Mouse (Mus musculus): ENCODE results near the gene Ube2l6.

DNA sequence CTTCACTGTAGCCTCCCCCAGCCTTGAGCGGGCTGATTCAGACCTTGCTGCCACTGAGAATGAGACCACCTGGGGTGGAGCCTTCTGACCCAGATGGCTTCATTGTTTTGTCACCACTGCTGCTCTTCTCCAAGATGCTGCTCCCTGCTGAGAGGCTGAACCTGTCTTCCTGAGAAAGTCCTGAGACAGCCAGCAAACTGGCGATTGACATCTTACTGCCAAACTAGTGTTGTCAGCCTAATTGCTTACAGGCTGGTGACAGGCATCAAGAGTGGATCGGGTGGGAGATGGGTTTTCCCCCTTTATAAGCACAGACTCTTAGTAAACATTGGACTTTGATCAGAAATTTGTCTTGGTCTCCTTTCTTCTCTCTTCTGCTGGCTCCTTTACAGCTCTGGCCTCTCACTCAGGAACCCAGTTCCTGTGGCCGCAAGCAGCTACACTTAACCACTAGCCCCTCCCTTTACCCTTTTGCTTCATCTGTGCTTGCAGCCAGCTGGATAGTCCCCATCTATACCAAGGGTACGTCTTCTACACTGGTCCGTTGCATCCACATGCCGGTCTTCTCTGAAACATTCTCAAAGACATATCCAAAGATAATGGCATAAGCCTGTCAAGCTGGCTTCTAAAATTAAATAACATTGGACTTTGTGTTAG is 41.5 kb upstream of the Ube2l6 start:
- TF ChIP-seq CTCF (IDR thresholded peaks at IDR 0.05) (no peak), EP300 (IDR thresholded peaks at IDR 0.05) (no peak)

All from lung, postnatal 0 days (tissue).